Mouse (Mus musculus) cerebellum, adult 2 months (tissue): ENCODE results near the gene Tmem159. TPM values are rescaled to one million over a fixed set of nuclear protein-coding genes. Genes with fewer than 3 reads are reported as not detected.

Source experiments
- DNase-seq, 2 experiments: peaks; one replicate each; pipeline ENCODE4 v3.0.0; 2021
- H3K27ac ChIP-seq: fragments of 200-500 bp; 2 replicates; pipeline ENCODE4 v1.5.1; 2012; ENCODE audit warnings: low read length, control low read depth, inconsistent platforms; ENCODE audit not compliant: insufficient read depth
- H3K27me3 ChIP-seq: fragments of 200-500 bp; 2 replicates; pipeline ENCODE4 v1.6.1; 2012; ENCODE audit warnings: inconsistent platforms, mild to moderate bottlenecking, low read length, moderate library complexity; ENCODE audit not compliant: control insufficient read depth, insufficient read depth
- H3K4me1 ChIP-seq: fragments of 200-500 bp; 2 replicates; pipeline ENCODE4 v1.6.1; 2011; ENCODE audit warnings: low read length; ENCODE audit not compliant: control insufficient read depth, insufficient read depth
- H3K4me3 ChIP-seq: fragments of 200-500 bp; replicated peaks from 2 replicates; pipeline ENCODE3; 2011; ENCODE audit warnings: mild to moderate bottlenecking, low read depth, low read length, control low read depth; ENCODE audit not compliant: insufficient read depth
- CTCF ChIP-seq: fragments of 200-500 bp; IDR thresholded peaks from 2 replicates; pipeline ENCODE4 v1.5.1; 2011; ENCODE audit warnings: low read depth, mild to moderate bottlenecking, control low read depth, low read length, moderate library complexity, borderline replicate concordance; ENCODE audit not compliant: insufficient read depth
- POLR2A ChIP-seq: fragments of 200-500 bp; IDR thresholded peaks from 2 replicates; pipeline ENCODE4 v1.6.1; 2011; ENCODE audit warnings: low read length, control low read depth, borderline replicate concordance; ENCODE audit not compliant: insufficient read depth
- WGBS: fragments of 180-500 bp; shearing (Covaris S2); methylation state at CpG from one replicate; pipeline ENCODE4 v1.1.7; 2018; 5-methylcytosine and 5-hydroxymethylcytosine counted together
- polyA plus RNA-seq: library from polyadenylated mRNA; depleted of rRNA; stranded (reverse); fragments of >200 nt; gene quantifications from 2 replicates; pipeline ENCODE4 v1.2.3, GENCODE M21; 2012; rRNA removed

Gene Tmem159
- polyA plus RNA-seq, 1 experiment = 10.9 TPM

GRCm38 (mm10) chr7:120145191-120145590 is 43.0 kb downstream of the Tmem159 start, which contains the start of gene Zp2:
Gene Zp2, minus strand, starts transcription at chr7:120145291.
- no peaks in the 10 kb centered on the region for H3K27me3 ChIP-seq
- no peak for TF ChIP-seq CTCF
- TF ChIP-seq POLR2A = no peak
- H3K27ac ChIP-seq = no peak within 1 kb of the TSS
- no peaks in the 10 kb centered on the region for H3K4me1 ChIP-seq
- no peak within 1 kb of the TSS for H3K4me3 ChIP-seq
- WGBS = 81% methylated on average over 9 of the region's 9 CpGs
- no peak for DNase-seq

DNA sequence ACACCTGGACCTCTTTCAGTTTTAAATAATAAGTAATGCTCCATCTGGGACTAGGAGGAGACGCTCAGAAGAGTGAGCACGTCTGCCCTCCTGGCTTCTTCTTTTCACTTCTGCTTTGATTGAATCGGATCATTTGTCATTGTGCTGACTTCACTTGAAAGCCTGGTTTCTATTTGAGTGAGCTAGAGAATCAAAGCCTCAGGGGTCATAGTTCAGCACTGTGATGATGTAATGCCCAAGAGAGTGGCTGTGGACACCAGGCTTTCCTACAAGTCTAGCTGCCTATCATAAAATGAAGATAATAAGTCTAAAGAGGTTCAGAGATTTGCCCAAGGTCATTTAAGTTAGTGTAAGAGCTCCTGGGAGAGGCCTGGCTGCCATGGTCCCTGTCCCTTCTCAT is 48.1 kb downstream of the Tmem159 start:
- no peak for DNase-seq
- WGBS = 25% methylated on average over 3 of the region's 3 CpGs
- TF ChIP-seq POLR2A = no peak
- no peak for TF ChIP-seq CTCF
- no peak overlapping the region for H3K4me3 ChIP-seq
- H3K27ac ChIP-seq = no peak overlapping the region
- H3K27me3 ChIP-seq = no peaks in the 10 kb centered on the region
- H3K4me1 ChIP-seq = no peaks in the 10 kb centered on the region

- no peak overlapping the region for H3K27ac ChIP-seq
- WGBS = 85% methylated on average over 2 of the region's 2 CpGs
- H3K4me3 ChIP-seq = no peak overlapping the region
- DNase-seq = no peak
- peaks cover under 1% of the 10 kb centered on the region; the same call in 1 of the 2 replicates for H3K4me1 ChIP-seq
- H3K27me3 ChIP-seq = no peaks in the 10 kb centered on the region
- TF ChIP-seq POLR2A (no peak), CTCF (no peak)
Observed at GRCm38 (mm10) chr7:120150898-120151297, 48.7 kb downstream of the Tmem159 start.

DNA sequence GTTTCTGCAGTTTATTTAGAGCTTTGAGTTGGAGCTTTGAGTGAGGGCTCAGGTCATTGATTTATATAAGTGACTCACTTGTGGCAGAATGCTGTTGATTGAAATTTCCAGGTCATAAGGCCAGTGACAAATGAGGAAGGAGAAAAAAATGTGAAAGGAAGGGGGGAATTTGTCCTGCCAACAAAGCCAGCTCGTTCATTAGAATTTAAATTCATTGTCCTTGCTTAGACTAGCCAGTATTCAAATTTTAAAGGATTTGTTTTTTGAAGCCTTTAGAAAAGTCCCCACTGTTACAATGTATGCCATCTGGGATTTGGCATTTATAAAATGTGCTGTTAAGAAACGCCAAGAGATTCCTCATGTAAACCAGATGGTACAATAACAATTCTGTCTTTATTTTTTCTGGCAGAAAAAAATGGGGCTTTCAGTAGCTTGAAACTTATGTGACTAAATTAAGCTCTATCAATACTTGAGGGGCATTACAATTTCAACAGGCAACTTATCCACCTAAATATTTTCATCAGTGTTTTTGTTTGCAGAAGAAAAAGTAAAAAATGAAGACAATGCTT is 54.8 kb downstream of the Tmem159 start:
- peaks cover 12% of the 10 kb centered on the region for H3K4me1 ChIP-seq
- DNase-seq = peak in 1 of 2 experiments; percentile 63
- no peak overlapping the region for H3K27ac ChIP-seq

DNA sequence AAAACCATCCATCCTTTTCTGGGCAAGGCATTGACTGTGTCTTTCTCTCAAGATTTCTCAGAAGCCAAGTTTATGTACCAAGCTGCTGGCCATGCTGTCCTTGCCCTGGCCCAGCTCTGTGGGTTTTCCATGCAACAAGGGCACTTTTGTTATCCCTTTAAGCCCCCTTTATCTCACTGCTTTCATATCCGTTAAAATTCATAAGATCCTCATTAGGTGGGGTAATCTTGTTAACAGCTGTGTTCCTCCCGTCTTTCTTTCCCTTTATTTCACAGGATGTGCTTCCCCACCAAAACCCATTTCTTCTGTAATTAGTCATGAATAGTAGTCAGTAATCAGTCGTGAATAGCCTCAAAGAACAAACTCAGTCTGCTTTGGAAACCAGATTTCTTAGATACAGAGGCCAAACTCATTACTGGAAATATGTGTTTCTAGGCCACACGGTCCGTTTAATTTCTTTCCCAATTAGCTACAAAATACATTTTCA is 55.5 kb downstream of the Tmem159 start:
- peak in 1 of 2 experiments; percentile 7 for DNase-seq
- Histone ChIP-seq H3K27me3 (no peaks in the 10 kb centered on the region), H3K4me3 (no peak overlapping the region), H3K27ac (no peak overlapping the region), H3K4me1 (peaks cover 12% of the 10 kb centered on the region)
- TF ChIP-seq CTCF (no peak), POLR2A (no peak)
- WGBS = 61% methylated on average over 5 of the region's 5 CpGs

More for the DNA sequence above, 54.8 kb downstream of the Tmem159 start:
- TF ChIP-seq POLR2A (no peak), CTCF (no peak)
- Histone ChIP-seq H3K27me3 (no peaks in the 10 kb centered on the region), H3K4me3 (no peak overlapping the region)
- 8% methylated on average over 2 of the region's 2 CpGs for WGBS

- DNase-seq = peak in 1 of 2 experiments; percentile 5
- no peak for TF ChIP-seq CTCF
- TF ChIP-seq POLR2A = no peak
- H3K27ac ChIP-seq = no peak overlapping the region
- H3K4me1 ChIP-seq = peaks cover 12% of the 10 kb centered on the region
- no peak overlapping the region for H3K4me3 ChIP-seq
- H3K27me3 ChIP-seq = no peaks in the 10 kb centered on the region
- 59% methylated on average over 4 of the region's 4 CpGs for WGBS
Observed at GRCm38 (mm10) chr7:120158121-120158613, 56.0 kb downstream of the Tmem159 start.

DNA sequence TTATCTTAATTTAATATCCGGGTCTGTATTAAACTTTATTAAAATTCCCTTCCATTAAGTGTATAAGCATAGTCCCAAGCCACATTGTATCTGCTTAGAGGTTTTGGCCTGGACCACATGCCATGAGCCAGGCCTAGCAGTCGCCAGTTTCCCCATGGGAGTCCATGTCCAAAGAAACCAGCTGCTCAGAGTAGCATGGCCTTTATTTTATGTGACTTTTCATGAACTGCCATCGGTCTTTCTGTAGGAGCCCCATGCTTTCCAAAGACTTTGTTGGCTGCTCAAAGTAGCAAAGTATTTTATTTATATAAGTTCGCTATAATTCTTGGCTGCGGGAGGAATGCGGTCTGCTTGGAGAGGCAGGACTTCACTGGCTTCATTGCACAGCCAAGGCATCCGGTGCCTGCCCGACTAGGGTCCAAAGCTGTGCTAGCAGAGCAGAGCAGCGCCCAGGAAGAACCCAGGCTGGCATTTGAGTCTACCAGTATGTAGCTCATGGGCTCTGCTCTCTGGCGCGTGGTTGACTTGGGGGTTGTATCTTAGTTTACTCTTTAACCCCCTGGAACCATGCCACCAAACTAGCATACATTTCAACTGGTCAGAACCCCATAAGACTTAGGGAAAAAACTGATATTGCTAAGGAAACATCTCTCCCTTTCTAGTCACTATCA is 61.6 kb downstream of the Tmem159 start:
- Histone ChIP-seq H3K4me1 (no peaks in the 10 kb centered on the region), H3K27ac (no peak overlapping the region), H3K4me3 (no peak overlapping the region), H3K27me3 (no peaks in the 10 kb centered on the region; the same call in 1 of the 2 replicates)
- TF ChIP-seq CTCF = no peak
- TF ChIP-seq POLR2A = no peak
- 41% methylated on average over 11 of the region's 11 CpGs for WGBS
- DNase-seq = no peak

Other genes starting within 250 kb of the Tmem159 start
- 16.6 and 19.4 TPM in 2 replicates for gene Lyrm1, start 206.5 kb upstream of the Tmem159 start, polyA plus RNA-seq
- gene Dcun1d3, start 206.1 kb upstream of the Tmem159 start, polyA plus RNA-seq = 10.4 and 10.8 TPM in 2 replicates
- gene Dnah3, start 7.1 kb upstream of the Tmem159 start, polyA plus RNA-seq = 0.20 and 0.35 TPM in 2 replicates
- not detected in 2 replicates for gene Zp2, start 42.9 kb downstream of the Tmem159 start, polyA plus RNA-seq
- not detected in 2 replicates for gene Anks4b, start 71.5 kb downstream of the Tmem159 start, polyA plus RNA-seq
- 0.11 and 0.22 TPM in 2 replicates for gene Crym, start 99.8 kb downstream of the Tmem159 start, polyA plus RNA-seq
- gene Abca14, start 101.6 kb downstream of the Tmem159 start, polyA plus RNA-seq = not detected in 2 replicates
- not detected in 2 replicates for gene Abca15, start 226.3 kb downstream of the Tmem159 start, polyA plus RNA-seq